Mouse (Mus musculus) embryonic facial prominence, embryonic 11.5 days (tissue): Measurements from ENCODE around the gene Cutc. TPM values are rescaled to one million over a fixed set of nuclear protein-coding genes. Genes with fewer than 3 reads are reported as not detected.

ENCODE experiments used
- ATAC-seq: fragments of 200-750 bp; cut with Nextera tagmentation; replicated peaks from 2 replicates; pipeline ENCODE4 v1.8.0; 2017; ENCODE audit warnings: low read depth; ENCODE audit not compliant: insufficient number of reproducible peaks, low FRiP score, low TSS enrichment
- DNase-seq: peaks from one replicate; pipeline ENCODE4 v3.0.0-alpha.2; 2015; ENCODE audit warnings: low spot score
- H3K27ac ChIP-seq: fragments of 300-500 bp; sonication (generic); replicated peaks from 2 replicates; pipeline ENCODE4 v1.5.1; 2014; ENCODE audit warnings: mild to moderate bottlenecking, low read depth, low read length, control low read depth
- H3K27me3 ChIP-seq: fragments of 300-500 bp; sonication (generic); 2 replicates; pipeline ENCODE4 v1.6.1; 2014; ENCODE audit warnings: mild to moderate bottlenecking, low read length, moderate library complexity, mixed read lengths; ENCODE audit not compliant: control insufficient read depth, insufficient read depth
- H3K36me3 ChIP-seq: fragments of 300-500 bp; sonication (generic); replicated peaks from 2 replicates; pipeline ENCODE4 v1.6.1; 2014; ENCODE audit warnings: low read depth, mild to moderate bottlenecking, low read length, moderate library complexity, mixed read lengths; ENCODE audit not compliant: control insufficient read depth, insufficient read depth
- H3K4me1 ChIP-seq: fragments of 300-500 bp; sonication (generic); 2 replicates; pipeline ENCODE4 v1.6.1; 2014; ENCODE audit warnings: low read length, mixed read lengths; ENCODE audit not compliant: control insufficient read depth, insufficient read depth
- H3K4me2 ChIP-seq: fragments of 300-500 bp; sonication (generic); 2 replicates; pipeline ENCODE4 v1.6.1; 2014; ENCODE audit warnings: low read depth, mild to moderate bottlenecking, control low read depth, low read length, moderate library complexity
- H3K4me3 ChIP-seq: fragments of 300-500 bp; sonication (generic); 2 replicates; pipeline ENCODE4 v1.5.1; 2014; ENCODE audit warnings: low read depth, low read length, control low read depth
- H3K9ac ChIP-seq: fragments of 300-500 bp; sonication (generic); replicated peaks from 2 replicates; pipeline ENCODE4 v1.6.1; 2014; ENCODE audit warnings: mild to moderate bottlenecking, control low read depth, low read length
- H3K9me3 ChIP-seq: fragments of 300-500 bp; sonication (generic); replicated peaks from 2 replicates; pipeline ENCODE4 v1.6.1; 2016; ENCODE audit warnings: mild to moderate bottlenecking, low read length, inconsistent platforms, mixed read lengths; ENCODE audit not compliant: control insufficient read depth
- WGBS: fragments of 180-500 bp; shearing (Covaris S2); extraction: QIAGEN DNeasy Blood & Tissue Kit; methylation state at CpG from one replicate; pipeline ENCODE4 v1.1.7; 2014; 5-methylcytosine and 5-hydroxymethylcytosine counted together
- polyA plus RNA-seq: library from polyadenylated mRNA; unstranded; fragments of >200 nt; fragmentation: Nextera tagmentation; extraction: Ambion mirVana; gene quantifications from 2 replicates; pipeline ENCODE4 v1.2.1, GENCODE M21; 2014

Cutc gene
- polyA plus RNA-seq, 1 experiment from 2014 or later, result 15.0 TPM

- Histone ChIP-seq H3K27ac (no peak overlapping the region), H3K27me3 (no peaks in the 10 kb centered on the region), H3K4me2 (no peak overlapping the region), H3K36me3 (no peaks in the 10 kb centered on the region), H3K4me3 (no peak overlapping the region), H3K9ac (no peak overlapping the region), H3K9me3 (no peaks in the 10 kb centered on the region), H3K4me1 (no peaks in the 10 kb centered on the region)
- no peak for DNase-seq
- WGBS, result 83% methylated on average over 13 of the region's 13 CpGs
- ATAC-seq, result no peak
These were observed 33.6 kb downstream of the Cutc start for GRCm38 (mm10) chr19:43786249-43787026.

- no peaks in the 10 kb centered on the region for H3K9me3 ChIP-seq
- no peaks in the 10 kb centered on the region for H3K36me3 ChIP-seq
- H3K4me2 ChIP-seq, result no peak overlapping the region
- no peak for DNase-seq
- no peaks in the 10 kb centered on the region for H3K27me3 ChIP-seq
- H3K4me3 ChIP-seq, result no peak overlapping the region
- no peaks in the 10 kb centered on the region for H3K4me1 ChIP-seq
- no peak for ATAC-seq
- 92% methylated on average over 7 of the region's 7 CpGs for WGBS
- H3K27ac ChIP-seq, result no peak overlapping the region
- no peak overlapping the region for H3K9ac ChIP-seq
These were observed 37.0 kb downstream of the Cutc start for GRCm38 (mm10) chr19:43789817-43790216.

- H3K27me3 ChIP-seq, result no peaks in the 10 kb centered on the region
- H3K4me3 ChIP-seq, result no peak overlapping the region
- H3K9me3 ChIP-seq, result no peaks in the 10 kb centered on the region
- H3K4me1 ChIP-seq, result no peaks in the 10 kb centered on the region
- DNase-seq, result no peak
- H3K36me3 ChIP-seq, result no peaks in the 10 kb centered on the region
- 90% methylated on average over 4 of the region's 4 CpGs for WGBS
- H3K9ac ChIP-seq, result no peak overlapping the region
- no peak overlapping the region for H3K4me2 ChIP-seq
- H3K27ac ChIP-seq, result no peak overlapping the region
- ATAC-seq, result no peak
These were observed 39.7 kb downstream of the Cutc start for GRCm38 (mm10) chr19:43792537-43792936.

GRCm38 (mm10) chr19:43793951-43794350 lies 41.2 kb downstream of the Cutc start:
- Histone ChIP-seq H3K4me2 (no peak overlapping the region), H3K27me3 (no peaks in the 10 kb centered on the region), H3K4me1 (no peaks in the 10 kb centered on the region), H3K9ac (no peak overlapping the region), H3K4me3 (no peak overlapping the region), H3K27ac (no peak overlapping the region), H3K9me3 (no peaks in the 10 kb centered on the region), H3K36me3 (no peaks in the 10 kb centered on the region)
- WGBS, result 91% methylated on average over 1 of the region's 1 CpGs
- ATAC-seq (no peak), DNase-seq (no peak)

- no peak overlapping the region for H3K4me3 ChIP-seq
- no peak for DNase-seq
- H3K27ac ChIP-seq, result no peak overlapping the region
- no peaks in the 10 kb centered on the region for H3K4me1 ChIP-seq
- no peaks in the 10 kb centered on the region for H3K9me3 ChIP-seq
- H3K27me3 ChIP-seq, result no peaks in the 10 kb centered on the region
- 80% methylated on average over 8 of the region's 8 CpGs for WGBS
- ATAC-seq, result no peak
- no peaks in the 10 kb centered on the region for H3K36me3 ChIP-seq
- no peak overlapping the region for H3K9ac ChIP-seq
- no peak overlapping the region for H3K4me2 ChIP-seq
These were observed 42.7 kb downstream of the Cutc start for GRCm38 (mm10) chr19:43795511-43795910.

- no peak for DNase-seq
- Histone ChIP-seq H3K4me2 (no peak overlapping the region), H3K4me1 (no peaks in the 10 kb centered on the region), H3K9me3 (no peaks in the 10 kb centered on the region), H3K9ac (no peak overlapping the region), H3K27ac (no peak overlapping the region), H3K27me3 (no peaks in the 10 kb centered on the region), H3K36me3 (no peaks in the 10 kb centered on the region), H3K4me3 (no peak overlapping the region)
- no peak for ATAC-seq
- 76% methylated on average over 5 of the region's 5 CpGs for WGBS
These were observed 44.4 kb downstream of the Cutc start for GRCm38 (mm10) chr19:43797216-43797615.

GRCm38 (mm10) chr19:43801427-43802051 lies 48.7 kb downstream of the Cutc start:
- no peak overlapping the region for H3K9ac ChIP-seq
- H3K4me2 ChIP-seq, result no peak overlapping the region
- H3K4me1 ChIP-seq, result no peaks in the 10 kb centered on the region
- H3K27ac ChIP-seq, result no peak overlapping the region
- WGBS, result 82% methylated on average over 9 of the region's 9 CpGs
- DNase-seq, result no peak
- H3K27me3 ChIP-seq, result no peaks in the 10 kb centered on the region
- H3K9me3 ChIP-seq, result no peaks in the 10 kb centered on the region
- no peak overlapping the region for H3K4me3 ChIP-seq
- no peaks in the 10 kb centered on the region for H3K36me3 ChIP-seq
- no peak for ATAC-seq

GRCm38 (mm10) chr19:43803866-43804265 lies 51.1 kb downstream of the Cutc start:
- Histone ChIP-seq H3K9ac (no peak overlapping the region), H3K36me3 (no peaks in the 10 kb centered on the region), H3K9me3 (no peaks in the 10 kb centered on the region), H3K27me3 (no peaks in the 10 kb centered on the region), H3K4me2 (no peak overlapping the region), H3K27ac (no peak overlapping the region), H3K4me1 (no peaks in the 10 kb centered on the region), H3K4me3 (no peak overlapping the region)
- WGBS, result 84% methylated on average over 10 of the region's 10 CpGs
- ATAC-seq (no peak), DNase-seq (no peak)
